Mouse (Mus musculus): ENCODE results near the gene Cipc.

The Cipc gene

GRCm38 (mm10) chr12:86931919-86932574, 14.8 kb upstream of the Cipc start:
- DNase-seq (ENCODE audit: low read depth) = no peak

DNA sequence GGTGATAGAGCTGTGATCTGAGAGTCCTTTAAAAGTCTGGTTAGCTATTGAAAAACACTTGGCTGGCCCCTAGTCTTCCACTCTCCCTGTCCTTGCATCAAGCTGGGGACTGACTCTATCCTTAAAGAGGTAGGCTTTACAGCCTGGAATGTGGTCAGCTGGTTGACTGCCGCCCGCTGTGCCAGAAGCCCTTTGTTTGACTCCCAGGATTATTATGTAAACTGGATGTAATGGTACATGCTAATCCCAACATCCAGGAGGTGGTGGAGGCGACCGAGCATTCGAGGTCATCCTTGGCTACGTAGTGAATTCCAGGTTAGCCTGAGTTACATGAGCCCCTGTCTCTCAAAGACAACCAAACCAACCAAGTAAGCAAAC, 14.3 kb upstream of the Cipc start:
- no peak for DNase-seq (ENCODE audit: low read depth)

DNA sequence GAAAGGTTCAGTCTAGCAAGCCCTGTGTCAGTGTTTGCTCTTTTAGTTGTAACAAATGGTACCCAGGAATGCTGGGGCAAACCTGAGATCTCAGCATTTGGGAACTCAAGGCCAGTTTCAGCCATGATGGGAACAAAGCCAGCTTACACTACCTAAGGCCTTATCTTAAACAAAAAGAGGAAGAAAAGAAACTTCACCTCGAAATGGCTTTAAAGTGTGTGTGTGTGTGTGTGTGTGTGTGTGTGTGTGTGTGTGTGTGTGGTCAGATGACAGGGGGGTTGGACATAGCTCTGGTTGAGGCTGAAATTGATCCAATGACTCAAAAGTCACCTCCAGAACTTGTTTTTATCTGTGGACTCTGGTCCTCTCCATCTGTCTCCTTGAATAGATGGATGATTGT, 12.1 kb upstream of the Cipc start:
- no peak for DNase-seq (ENCODE audit: low read depth)

GRCm38 (mm10) chr12:86935692-86936282, 11.1 kb upstream of the Cipc start:
- no peak for DNase-seq (ENCODE audit: low read depth)

- no peak for DNase-seq (ENCODE audit: low read depth)
Observed at GRCm38 (mm10) chr12:86936587-86937343, 10.1 kb upstream of the Cipc start.

DNA sequence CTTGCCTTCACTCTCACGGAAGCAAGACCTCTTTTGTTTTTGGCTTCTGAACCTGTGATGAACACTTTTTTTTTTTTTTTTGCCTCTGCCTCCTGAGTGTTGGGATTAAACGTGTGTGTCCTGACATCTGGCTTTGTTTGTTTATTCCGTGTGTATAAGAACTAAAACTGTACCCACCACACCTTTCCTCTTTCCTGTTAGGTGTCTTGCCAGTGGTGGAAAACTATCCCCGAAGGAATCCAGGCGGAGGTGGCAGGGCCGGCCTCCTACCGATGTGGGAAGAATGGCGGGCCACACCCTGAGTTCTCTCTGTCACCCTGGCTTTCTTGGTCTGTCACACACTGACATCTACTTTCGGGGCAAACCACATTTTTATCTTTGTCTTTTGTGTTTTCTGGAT, 8.3 kb upstream of the Cipc start:
- DNase-seq (ENCODE audit: low read depth) = no peak

GRCm38 (mm10) chr12:86941173-86941572, 5.7 kb upstream of the Cipc start:
- no peak for DNase-seq (ENCODE audit: low read depth)

DNA sequence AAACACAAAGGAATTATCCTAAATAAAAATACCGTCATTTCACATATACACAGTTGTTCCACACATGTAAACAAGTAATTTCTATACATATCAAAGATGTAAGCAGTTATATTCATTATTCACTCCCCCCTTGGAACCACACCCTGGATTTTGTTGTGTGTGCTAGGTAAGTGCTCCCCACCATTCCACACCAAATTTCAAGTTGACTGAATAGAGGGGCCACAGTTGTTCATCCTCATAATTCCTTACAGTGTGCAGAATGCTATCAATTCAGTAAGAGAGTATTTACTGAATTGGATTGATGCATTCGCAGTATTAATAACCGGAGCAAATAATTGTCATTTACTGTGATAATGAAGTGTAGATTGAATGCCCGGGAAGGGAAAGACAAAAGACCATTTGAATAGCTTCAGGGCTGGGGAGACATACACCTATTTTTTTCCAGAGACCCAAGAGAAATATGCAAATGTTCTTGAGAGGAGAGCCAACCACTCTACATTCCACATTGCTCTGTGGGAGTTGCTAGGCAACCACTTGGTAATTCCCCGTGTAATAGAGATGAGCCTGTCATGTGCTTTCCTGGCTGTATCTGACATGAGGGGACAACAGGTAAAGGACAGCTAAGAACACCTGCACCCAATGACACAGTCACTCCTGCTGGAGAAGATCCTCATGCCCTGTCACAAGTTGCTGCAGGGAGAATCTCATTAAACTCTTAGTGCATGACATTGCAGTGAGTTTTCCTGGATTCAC, 4.9 kb upstream of the Cipc start:
- DNase-seq (ENCODE audit: low read depth) = no peak

DNA sequence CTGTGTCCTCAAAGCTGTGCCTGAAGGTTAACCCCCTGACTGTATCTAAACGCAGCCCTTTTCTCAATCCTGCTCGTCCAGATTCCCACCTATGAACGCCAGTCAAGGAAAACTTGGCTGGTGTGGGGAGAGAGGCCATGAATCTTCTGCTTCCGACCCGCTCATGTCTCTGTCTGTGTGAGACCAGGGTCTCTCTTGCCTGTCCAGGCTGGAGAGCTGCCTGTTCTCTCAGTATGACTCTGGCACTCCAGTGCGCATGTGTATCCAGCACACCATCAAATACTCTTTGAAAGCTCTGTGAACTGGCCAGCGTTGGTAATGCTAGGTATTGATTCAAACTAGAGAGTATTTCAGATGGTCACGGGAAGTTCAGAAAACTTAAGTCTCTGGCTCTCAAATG, 3.4 kb upstream of the Cipc start:
- no peak for DNase-seq (ENCODE audit: low read depth)

GRCm38 (mm10) chr12:86945126-86945525, 1.7 kb upstream of the Cipc start:
- peak; percentile 74 for DNase-seq (ENCODE audit: low read depth)

- DNase-seq (ENCODE audit: low read depth) = no peak
Observed at GRCm38 (mm10) chr12:86946301-86946781, 502 bp upstream of the Cipc start.

GRCm38 (mm10) chr12:86947681-86948401, 998 bp downstream of the Cipc start:
- no peak for DNase-seq (ENCODE audit: low read depth)

DNA sequence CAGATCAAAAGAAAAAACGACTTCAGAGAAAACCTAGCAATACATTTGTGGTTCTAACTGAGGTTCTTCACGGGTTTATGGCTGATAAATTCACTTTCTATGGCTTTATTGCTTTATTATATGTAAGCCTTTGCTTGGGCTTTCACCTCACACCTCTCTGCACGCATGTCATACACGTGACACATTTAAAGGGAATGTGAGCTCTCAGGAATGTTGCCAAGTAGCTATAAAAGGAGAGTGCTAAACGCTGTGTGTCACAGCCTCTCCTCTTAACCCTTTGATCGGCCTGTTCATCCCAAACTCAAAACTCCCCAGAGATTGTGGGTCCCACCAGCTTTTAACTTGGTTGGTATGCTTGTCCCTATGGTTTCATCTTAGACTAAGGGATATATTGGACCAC, 1.8 kb downstream of the Cipc start:
- DNase-seq (ENCODE audit: low read depth) = no peak

DNA sequence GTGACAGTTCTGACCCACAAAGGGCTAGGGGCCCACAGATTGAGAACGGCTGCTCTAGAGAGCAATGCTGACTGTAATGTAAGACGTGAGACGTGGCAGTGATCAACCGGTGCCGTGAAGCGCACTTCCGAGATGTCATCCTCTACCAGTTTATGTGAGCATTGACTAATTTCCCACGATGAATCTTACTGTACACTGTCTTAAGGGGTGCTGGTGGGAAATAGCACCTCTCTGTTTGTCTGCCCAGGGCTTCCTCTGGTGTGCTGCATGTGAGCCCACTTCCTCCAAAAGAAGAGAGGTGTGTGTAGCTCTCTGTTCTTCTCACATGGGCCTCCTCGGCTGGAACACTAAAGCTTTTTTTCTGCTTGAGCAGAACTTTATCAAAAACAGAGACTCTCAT, 2.7 kb downstream of the Cipc start:
- DNase-seq (ENCODE audit: low read depth) = no peak

DNA sequence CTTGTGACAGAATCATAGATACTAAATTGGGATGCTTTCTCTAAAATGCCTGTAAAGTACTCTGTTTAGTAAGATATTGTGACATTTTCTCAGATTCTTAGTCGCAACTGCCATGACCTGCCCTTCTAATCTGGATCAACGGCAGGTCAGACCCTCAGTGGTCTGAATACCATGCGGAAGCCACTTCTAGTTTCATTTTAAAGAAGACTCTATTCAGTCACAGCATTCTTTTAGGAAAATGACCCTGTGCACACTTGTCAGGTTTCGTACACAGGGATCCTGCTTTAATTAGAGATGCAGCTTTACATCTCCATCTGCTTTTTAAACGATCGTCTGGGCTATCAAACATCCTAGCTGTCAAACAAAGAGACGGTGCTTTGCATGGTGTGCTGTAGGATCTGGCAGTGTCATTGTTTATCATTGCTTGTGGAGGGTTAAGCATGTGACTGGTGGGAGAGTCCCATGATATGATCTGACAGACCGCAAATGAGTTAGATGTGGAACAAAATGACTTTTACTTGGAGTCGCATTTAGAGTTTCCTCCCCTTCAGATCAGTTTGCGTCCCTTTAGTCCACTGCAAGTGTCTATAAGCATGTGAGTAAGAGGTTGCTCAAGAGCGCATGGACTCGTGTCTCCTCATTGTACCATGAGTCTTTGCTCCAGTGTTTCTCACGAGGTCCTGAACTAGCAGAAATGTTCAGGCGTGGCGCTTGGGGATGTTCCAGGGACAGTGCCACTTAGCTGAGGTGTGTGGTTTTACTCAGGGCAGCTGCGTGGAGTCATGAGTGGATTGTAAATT, 3.5 kb downstream of the Cipc start:
- DNase-seq (ENCODE audit: low read depth) = no peak

GRCm38 (mm10) chr12:86950961-86951360, 4.1 kb downstream of the Cipc start:
- DNase-seq (ENCODE audit: low read depth) = no peak

GRCm38 (mm10) chr12:86952331-86952850, 5.5 kb downstream of the Cipc start:
- no peak for DNase-seq (ENCODE audit: low read depth)

DNA sequence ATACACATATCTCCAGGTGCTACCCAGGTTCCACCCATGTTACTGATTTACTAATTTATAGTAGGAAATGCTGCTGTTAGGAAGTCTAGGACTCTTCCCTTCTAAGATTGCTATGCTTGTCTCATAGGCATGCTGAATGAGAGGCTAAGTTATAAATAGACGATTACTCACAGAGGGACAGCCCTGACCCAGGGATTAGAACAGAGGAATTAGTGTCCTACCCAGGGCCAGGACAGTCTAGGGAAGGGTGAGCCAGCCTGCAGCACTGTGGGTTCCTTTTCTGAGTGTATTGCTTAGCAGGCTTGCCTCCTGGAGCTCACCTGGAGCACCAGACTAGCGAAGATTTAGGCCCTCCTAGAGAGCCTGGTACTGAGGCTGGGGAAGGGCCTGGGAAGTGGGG, 9.1 kb downstream of the Cipc start:
- DNase-seq (ENCODE audit: low read depth) = no peak

DNA sequence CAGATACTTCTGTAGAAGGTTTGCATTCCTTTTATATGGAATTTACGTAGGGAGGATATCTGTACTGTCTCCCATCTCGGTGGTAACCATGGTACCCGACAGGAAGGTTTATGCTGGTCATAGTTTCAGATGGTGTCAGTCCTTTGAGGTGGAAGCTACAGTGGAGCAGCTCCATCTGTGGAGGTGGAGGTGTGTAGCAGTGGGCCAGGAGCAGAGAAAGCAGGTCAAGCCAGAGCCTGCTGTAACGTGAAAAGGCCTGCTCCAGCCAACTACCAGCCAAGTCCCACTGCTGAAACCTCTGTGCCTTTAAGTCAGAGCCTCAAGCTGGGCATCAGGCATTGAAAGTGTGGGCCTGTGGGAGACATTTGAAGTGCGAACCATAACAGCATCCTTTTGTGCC, 11.7 kb downstream of the Cipc start:
- no peak for DNase-seq (ENCODE audit: low read depth)

DNA sequence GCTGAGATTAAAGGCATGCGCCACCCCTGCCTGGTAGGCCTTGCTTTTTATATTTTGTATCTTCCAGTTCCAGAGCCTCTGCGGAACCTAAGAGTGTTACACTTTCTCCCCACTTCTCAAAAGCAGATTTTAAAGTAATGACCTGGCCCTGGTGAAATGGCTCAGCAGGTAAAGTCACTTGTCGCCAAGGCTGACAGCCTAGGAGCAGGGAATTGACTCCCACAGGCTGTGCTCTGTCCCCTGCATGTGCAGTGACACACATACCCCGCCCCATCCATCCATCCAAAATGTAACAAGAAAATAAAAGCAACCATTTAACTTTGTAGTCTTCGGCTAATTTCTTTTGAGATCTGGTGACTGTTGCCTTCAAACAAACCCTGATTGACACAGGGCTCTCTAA, 12.8 kb downstream of the Cipc start:
- DNase-seq (ENCODE audit: low read depth) = no peak

DNA sequence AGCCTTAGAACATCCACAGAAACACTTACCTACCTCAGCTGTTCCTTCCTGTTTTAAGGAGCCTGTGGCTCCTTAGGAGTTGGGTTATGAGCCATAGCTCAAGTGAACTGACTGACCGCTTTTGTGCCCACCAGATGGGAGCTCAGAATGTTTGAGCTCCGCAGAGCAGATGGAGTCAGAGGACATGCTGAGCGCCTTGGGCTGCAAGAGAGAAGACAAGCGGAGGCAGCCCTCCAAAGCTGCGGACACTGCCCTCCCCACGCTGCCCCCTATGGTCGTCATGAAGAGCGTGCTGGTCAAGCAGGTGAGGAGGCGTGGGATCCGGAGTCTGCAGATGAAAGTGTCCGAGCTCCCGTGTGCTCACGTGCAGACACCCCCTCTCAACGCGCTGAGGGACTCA, 13.3 kb downstream of the Cipc start:
- no peak for DNase-seq (ENCODE audit: low read depth)

All from fibroblast of lung, adult 2 months (primary cell).